Mouse (Mus musculus) cortical plate, adult 2 months (tissue): Measurements from ENCODE around the gene Gm21969. TPM values are rescaled to one million over a fixed set of nuclear protein-coding genes. Genes with fewer than 3 reads are reported as not detected.
A peak's percentile ranks its signal among the peaks of the same experiment; 100 is the strongest.

Source experiments
- H3K27ac ChIP-seq: fragments of 200-500 bp; 2 replicates; pipeline ENCODE4 v1.5.1; 2012; ENCODE audit warnings: low read length, control low read depth, inconsistent platforms; ENCODE audit not compliant: insufficient read depth
- H3K4me1 ChIP-seq: fragments of 200-500 bp; 2 replicates; pipeline ENCODE4 v1.6.1; 2011; ENCODE audit warnings: low read length; ENCODE audit not compliant: control insufficient read depth, insufficient read depth
- H3K4me3 ChIP-seq: fragments of 200-500 bp; 2 replicates; pipeline ENCODE4 v1.5.1; 2011; ENCODE audit warnings: mild to moderate bottlenecking, low read length, control low read depth; ENCODE audit not compliant: insufficient read depth
- CTCF ChIP-seq: fragments of 200-500 bp; IDR thresholded peaks from 2 replicates; pipeline ENCODE4 v1.5.1; 2011; ENCODE audit warnings: mild to moderate bottlenecking, control low read depth, low read length; ENCODE audit not compliant: insufficient read depth; ENCODE audit errors: extremely low read depth
- POLR2A ChIP-seq: fragments of 200-500 bp; IDR thresholded peaks from 2 replicates; pipeline ENCODE4 v1.6.1; 2011; ENCODE audit warnings: mild to moderate bottlenecking, low read length, control low read depth; ENCODE audit not compliant: insufficient read depth; ENCODE audit errors: extremely low read depth
- polyA plus RNA-seq: library from polyadenylated mRNA; depleted of rRNA; stranded (reverse); fragments of >200 nt; gene quantifications from 2 replicates; pipeline ENCODE4 v1.2.3, GENCODE M21; 2012

Gene Gm21969
- polyA plus RNA-seq, 1 experiment = not detected

DNA sequence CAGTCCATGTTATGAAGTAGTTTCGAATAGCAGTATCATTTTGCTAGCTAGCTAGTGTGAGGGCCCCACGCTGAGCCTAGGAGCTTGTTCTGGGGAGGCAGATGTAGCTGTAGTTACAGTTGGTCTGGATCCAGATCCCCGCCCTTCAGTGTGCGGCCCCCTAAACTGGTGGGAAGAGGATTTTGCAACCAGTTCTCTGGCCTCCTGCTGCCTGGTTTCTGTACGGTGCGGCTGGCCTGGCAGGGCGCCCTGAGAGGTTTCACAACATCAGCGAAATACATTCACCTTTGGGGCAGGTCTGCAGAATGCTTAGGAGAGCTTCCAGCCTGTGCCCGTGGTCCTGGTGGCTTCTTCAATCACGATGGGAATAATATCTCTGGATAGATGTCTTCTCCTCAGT lies 21.7 kb downstream of the Gm21969 start:
- Histone ChIP-seq H3K4me1 (peaks cover 2% of the 10 kb centered on the region; the same call in 1 of the 2 replicates), H3K4me3 (no peak overlapping the region; the same call in 1 of the 2 replicates), H3K27ac (no peak overlapping the region)
- TF ChIP-seq CTCF = no peak
- no peak for TF ChIP-seq POLR2A

DNA sequence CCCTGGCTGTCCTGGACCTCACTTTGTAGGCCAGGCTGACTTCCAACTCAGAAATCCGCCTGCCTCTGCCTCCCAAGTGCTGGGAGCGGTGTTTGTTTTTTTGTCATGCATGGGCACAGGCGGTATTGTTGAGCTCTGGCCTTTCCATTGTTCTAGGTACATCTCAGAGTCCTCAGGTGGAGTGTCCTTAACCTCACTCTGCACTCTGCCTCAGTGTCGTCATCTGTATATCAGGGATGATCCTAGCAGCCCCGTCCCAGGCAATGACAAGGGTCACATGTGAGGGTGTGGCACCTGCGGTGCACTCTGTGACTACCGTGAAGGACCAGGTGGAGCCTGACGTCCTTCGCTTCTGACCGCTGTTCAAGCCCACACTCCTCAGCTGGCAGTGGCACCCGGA lies 24.4 kb downstream of the Gm21969 start:
- Histone ChIP-seq H3K4me3 (no peak overlapping the region), H3K27ac (no peak overlapping the region), H3K4me1 (peaks cover 2% of the 10 kb centered on the region; the same call in 1 of the 2 replicates)
- TF ChIP-seq CTCF = no peak
- no peak for TF ChIP-seq POLR2A

DNA sequence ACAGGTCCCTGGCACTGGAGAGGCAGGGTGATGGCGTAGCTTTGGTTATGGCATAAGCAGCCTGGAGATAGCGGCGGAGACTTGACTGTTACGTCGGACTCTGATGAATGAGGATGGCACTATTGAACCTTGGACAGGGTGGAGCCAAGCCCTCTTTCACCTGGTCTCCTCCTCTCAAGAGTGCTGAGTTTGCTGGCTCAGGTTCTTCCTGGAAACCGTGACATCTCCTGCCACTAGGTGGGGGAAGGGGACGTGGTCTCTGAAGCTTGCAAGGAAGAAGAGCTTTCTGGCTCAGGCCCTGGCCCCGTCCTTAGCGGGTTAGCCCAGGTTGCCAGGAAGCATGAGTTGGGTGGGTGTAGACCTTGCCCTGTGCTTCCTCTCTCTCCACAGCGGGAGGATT lies 27.2 kb downstream of the Gm21969 start:
- Histone ChIP-seq H3K4me1 (no peaks in the 10 kb centered on the region), H3K27ac (no peak overlapping the region), H3K4me3 (no peak overlapping the region)
- TF ChIP-seq CTCF = no peak
- no peak for TF ChIP-seq POLR2A

- H3K4me3 ChIP-seq = no peak overlapping the region
These were observed 28.2 kb downstream of the Gm21969 start for GRCm38 (mm10) chr4:139631141-139631540.

GRCm38 (mm10) chr4:139631569-139632253 lies 28.7 kb downstream of the Gm21969 start:
- H3K27ac ChIP-seq = no peak overlapping the region
- TF ChIP-seq POLR2A = no peak
- TF ChIP-seq CTCF = no peak

More at GRCm38 (mm10) chr4:139631141-139631540, 28.2 kb downstream of the Gm21969 start:
- no peak for TF ChIP-seq POLR2A
- no peak for TF ChIP-seq CTCF
- Histone ChIP-seq H3K4me1 (no peaks in the 10 kb centered on the region), H3K27ac (no peak overlapping the region)

DNA sequence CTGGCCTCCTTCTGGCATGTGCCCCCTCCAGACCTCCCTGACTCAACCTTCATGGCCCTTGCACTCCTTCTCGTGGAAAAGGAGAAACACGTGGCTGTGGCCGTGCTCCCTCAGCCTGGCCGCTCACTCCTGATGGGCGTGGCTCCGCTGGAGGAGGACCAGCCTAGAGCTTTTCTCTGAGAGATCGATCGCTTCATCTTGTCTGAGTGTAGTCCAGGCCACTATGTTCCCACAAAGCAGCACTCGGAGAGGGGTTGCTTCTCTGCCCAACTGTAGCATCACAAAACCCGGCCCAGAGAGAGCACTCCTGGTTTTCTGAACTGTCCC lies 29.2 kb downstream of the Gm21969 start:
- no peak for TF ChIP-seq CTCF
- no peak for TF ChIP-seq POLR2A
- no peaks in the 10 kb centered on the region for H3K4me1 ChIP-seq
- no peak overlapping the region for H3K4me3 ChIP-seq
- no peak overlapping the region for H3K27ac ChIP-seq

More at GRCm38 (mm10) chr4:139631569-139632253, 28.7 kb downstream of the Gm21969 start:
- Histone ChIP-seq H3K4me3 (no peak overlapping the region), H3K4me1 (no peaks in the 10 kb centered on the region)

GRCm38 (mm10) chr4:139636373-139636772 lies 33.4 kb downstream of the Gm21969 start:
- Histone ChIP-seq H3K4me1 (no peaks in the 10 kb centered on the region), H3K4me3 (no peak overlapping the region), H3K27ac (no peak overlapping the region)
- TF ChIP-seq CTCF (peak; percentile 97), POLR2A (no peak)

DNA sequence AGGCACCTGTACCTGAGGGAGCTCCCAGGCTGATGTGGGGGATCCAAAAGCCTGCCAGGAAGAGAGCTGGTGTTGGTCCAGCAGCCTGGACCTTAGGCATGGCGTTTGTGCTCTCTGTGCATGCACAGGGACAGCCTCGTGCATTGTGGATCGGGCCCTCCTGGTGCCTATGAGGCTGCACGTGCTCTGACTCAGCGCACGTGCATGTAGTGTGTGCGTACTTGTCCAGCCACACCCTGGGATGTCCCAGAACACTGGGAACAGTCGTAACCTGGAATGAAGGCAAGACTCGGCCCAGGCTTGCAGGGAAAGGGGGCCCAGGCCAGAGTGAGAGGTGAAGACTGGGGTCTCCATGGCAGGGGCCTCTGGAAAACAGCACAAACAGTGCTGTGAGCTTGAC lies 34.9 kb downstream of the Gm21969 start:
- Histone ChIP-seq H3K4me3 (no peak overlapping the region), H3K27ac (no peak overlapping the region), H3K4me1 (no peaks in the 10 kb centered on the region)
- no peak for TF ChIP-seq POLR2A
- no peak for TF ChIP-seq CTCF

GRCm38 (mm10) chr4:139638356-139638755 lies 35.4 kb downstream of the Gm21969 start:
- Histone ChIP-seq H3K4me1 (no peaks in the 10 kb centered on the region), H3K4me3 (no peak overlapping the region), H3K27ac (no peak overlapping the region)
- TF ChIP-seq POLR2A = no peak
- TF ChIP-seq CTCF = no peak

- no peak overlapping the region for H3K27ac ChIP-seq
- no peak overlapping the region for H3K4me3 ChIP-seq
- no peaks in the 10 kb centered on the region for H3K4me1 ChIP-seq
- TF ChIP-seq POLR2A (no peak), CTCF (no peak)
These were observed 36.8 kb downstream of the Gm21969 start for GRCm38 (mm10) chr4:139639801-139640200.

DNA sequence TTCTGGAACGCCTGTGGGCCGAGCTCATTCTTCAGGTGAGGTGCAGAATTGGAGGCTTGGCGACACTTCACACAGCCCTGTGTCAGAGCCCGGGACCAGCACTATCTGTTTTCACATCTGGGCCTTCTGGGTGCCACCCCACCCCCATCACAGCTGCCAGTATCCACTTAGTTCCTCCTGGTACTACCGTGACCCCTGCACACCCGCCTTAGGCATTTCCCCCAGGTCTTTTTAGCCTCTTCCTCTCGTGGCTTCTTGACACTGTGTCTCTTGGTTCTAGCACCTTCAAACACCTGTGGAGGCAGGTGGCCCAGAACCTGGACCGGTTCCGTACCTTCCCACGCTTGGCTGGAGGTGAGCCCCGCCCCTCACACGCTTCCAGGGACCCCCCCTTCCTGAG lies 37.3 kb downstream of the Gm21969 start:
- H3K27ac ChIP-seq = no peak overlapping the region
- H3K4me3 ChIP-seq = no peak overlapping the region
- TF ChIP-seq CTCF (no peak), POLR2A (no peak)
- no peaks in the 10 kb centered on the region for H3K4me1 ChIP-seq
